Mouse (Mus musculus) layer of hippocampus, adult 9-10 months (tissue): ENCODE data around the gene Rhbg.

ENCODE experiments used
- DNase-seq: peaks from one replicate; pipeline ENCODE4 v3.0.0; 2022; ENCODE audit warnings: low spot score

The Rhbg gene

DNA sequence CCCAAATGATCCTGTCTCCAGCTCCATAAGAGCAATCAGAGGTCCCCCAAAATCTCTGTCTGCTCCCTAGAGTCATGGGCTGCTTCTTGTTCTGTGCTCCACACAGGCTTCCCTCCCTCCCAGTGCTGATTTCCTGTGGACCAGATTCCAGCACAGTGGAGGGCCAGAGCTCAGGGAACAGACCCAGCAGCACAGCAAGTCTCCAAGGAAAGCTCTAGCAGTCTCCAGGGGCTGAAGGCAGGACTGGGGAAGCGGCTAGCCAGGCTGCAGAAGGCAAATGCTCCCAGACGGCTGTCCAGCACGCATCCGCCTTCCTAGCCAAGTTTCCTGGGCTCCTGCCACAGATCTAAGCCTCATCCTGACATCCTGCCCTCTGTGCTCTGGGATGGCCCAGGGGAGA, 25.6 kb downstream of the Rhbg start:
- DNase-seq = no peak

DNA sequence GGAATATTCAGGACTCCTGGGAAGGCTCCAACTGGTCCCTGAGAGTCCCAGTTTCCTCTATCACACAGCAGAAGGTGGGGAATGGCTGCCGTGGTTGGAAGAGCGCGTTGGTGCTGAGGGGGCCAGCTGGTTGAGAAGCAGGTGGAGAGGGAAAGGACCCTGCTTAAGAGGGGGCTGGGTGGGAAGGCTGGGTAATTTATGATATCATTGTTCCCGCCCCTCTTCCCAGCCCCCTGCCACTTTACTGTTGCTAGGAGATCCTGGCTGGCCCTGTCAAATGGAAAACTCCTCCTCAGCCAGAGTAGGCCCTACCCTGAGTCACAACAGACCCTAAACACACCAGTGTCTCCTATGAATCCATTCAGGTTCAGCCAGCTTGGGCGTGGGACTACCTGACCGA, 26.5 kb downstream of the Rhbg start:
- no peak for DNase-seq

DNA sequence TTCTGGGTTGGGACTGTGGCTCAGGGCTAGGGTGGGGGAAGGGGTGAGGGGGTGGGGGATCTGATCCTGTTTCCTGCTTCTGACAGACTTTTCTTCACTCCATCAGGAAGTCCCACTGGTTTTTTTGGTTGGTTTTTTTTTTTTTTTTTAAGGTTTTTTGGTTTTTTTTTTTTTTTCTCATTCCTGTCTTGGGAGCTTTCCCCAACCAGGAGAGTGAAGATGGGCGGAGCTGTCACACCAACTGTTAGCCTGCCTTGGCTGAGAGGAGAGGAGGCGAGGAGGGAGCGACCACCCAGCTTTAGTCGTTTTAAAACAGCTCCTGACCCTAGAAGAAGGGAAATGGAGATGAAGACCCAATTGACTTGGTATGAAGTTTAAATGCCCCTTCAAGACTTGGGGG, 27.2 kb downstream of the Rhbg start:
- DNase-seq = no peak

DNA sequence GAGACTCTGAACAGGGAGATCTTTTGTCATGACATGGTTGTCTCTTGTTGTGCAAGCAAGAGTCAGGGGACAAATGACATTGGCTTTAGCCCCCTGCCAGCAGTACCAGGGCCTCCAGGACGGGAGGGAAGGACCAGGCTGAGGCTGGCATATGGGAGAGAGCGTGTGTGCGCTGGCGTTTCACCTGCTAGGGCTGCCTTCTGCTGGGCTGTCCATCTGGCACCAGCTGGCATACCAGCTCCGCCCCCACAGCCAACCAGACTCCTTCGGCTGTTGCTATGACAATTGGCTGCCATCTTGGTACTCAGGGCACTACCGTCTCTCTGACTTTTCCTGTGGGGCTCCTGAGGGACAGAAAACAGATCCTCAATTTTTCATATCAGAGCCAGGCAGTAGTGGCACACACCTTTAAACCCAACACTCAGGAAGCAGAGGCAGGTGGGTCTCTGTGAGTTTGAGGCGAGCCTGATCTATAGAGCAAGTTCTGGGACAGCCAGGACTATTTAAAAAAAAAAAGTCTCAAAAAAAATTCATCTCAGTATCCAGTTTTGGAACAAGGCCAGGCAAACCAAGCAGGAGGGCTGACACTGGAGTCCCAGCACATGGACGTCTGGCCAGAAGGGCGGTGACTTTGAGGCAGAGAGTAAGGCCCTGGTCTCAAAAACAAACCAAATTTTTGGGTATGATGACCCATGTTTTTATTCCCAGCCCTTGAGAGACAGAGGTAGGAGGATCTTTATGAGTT, 28.2 kb downstream of the Rhbg start:
- no peak for DNase-seq

DNA sequence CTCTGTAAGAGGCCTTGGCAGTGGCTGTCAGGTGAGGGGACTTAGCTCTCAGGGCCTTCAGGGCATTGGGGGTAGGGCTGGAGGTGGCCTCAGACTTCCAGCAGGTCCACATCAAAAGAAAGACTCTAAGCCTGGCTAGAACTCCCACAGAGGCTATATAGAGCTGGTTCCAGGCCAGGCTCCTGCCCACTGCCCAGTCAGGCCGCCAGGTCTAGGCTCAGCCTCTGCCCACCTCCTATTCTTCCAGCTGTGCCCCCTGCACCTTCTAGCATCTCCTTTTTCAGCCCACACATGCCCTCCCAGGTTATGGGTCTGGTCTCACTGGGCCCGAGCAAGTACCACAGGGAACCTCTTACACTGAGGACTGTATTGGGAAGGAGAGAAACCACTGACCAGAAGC, 29.6 kb downstream of the Rhbg start:
- DNase-seq = no peak

DNA sequence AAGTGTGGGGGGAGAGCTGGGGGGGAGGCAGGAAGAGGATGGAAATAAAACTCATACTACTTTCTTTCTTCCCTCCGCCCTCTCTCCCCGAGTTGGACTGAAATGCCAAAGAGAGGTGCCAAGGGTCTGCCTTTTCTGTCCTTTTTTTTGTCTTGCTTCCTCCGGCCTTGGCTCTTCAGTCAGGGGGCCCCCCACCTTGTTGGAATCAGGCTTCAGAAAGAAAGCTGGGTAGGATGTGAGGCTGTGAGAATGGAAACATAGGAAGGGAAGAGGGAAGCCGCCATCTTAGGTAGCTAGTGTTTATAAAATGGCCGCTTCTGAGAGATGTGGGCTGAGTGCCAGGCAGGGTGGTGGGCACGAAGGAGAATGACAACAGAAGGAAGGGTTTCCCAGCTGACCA, 32.1 kb downstream of the Rhbg start:
- no peak for DNase-seq

DNA sequence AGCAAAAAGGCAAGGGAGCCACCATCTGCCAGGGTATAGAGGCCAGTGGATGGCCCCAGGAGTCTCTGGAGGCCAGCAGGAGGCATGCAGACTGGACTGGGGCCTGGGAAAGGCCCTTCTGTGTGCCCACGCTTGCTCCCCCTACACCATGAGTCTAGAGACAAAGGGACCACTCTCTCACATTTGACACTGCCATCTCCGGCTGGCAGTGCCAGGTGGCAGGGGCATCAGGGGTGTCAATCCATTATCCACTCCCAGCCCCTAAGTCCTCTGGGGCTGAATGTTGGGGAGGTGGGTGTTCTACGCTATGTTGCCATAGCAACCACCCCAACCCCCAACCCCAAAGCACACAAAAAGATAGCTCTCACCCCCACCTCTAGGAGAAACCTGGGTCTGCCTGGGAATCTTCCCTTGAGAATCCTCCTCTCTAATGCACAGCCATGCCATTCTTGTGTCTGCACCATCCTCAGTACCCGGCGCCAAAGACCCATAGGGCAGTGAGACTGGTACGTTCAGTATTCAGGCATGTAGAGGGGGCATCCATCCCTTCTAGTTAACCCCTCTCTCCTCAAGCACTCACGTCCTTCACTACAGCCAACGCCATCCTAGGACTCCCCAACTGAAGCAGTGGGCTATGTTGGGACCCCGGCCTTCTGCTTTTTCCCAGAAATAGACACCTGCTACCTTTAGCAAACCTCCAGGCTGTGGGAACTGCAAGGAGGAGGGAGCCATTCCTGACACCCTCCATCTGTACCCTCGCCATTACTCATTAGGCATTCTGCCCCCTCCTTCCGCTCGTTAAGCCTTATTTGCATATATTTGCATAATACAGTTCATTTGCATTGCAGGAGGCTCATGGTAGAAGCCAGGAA, 32.8 kb downstream of the Rhbg start:
- DNase-seq = no peak

DNA sequence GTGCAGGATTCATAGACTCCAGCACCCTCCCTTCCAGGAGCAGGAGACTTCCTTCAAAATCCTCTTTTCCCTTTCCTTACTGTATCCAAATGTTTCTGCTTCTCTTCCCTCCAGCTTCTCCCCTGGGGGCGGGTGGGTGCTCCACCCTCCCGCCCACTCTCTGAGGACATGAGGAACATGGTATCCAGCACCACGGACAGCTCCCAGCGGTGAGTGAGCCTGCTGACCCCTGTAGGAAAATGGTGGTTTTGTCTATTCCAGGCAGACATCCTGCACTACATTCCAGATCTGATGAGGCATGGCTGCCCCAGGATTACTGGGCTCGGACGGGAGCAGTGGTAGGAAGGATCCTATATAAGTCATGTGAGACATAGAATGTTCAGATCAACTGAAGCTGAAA, 33.7 kb downstream of the Rhbg start:
- no peak for DNase-seq

DNA sequence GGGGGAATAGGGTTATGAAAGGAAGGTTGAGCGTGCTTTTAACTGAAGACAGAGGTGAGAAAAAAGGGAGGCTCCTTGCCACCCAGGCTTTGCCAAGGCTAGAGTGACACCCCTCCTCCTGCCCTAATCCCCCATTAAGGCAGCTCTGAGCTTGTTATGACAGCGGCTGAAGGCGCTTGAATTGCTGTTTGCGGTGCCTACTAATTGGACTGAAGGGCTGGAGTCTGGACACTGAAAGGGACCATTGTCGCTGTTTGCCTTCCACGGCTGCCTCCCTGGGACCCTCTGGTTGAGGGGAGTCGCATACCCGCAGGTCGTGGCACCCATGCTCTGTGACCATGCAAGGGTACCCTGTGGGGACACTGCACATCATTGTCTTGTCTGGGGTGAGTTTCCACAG, 34.6 kb downstream of the Rhbg start:
- no peak for DNase-seq

DNA sequence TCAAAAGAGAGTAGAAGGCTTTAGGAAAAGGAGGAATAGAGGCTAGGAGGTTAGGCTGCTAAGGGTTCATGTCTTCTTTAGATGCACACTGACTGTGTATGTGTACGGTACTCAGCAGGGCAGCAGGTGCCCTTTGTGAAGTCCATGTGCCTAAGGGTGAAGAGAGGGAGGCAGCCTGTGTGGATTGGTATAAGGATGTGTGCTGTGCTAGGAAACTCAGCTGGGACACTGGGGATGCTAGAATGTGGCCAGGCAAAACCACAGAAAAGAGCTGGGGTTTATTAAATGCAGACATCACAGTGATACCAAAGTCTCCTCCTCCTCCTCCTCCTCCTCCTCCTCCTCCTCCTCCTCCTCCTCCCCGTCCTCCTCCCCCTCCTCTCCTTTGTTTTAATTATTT, 36.8 kb downstream of the Rhbg start:
- no peak for DNase-seq

DNA sequence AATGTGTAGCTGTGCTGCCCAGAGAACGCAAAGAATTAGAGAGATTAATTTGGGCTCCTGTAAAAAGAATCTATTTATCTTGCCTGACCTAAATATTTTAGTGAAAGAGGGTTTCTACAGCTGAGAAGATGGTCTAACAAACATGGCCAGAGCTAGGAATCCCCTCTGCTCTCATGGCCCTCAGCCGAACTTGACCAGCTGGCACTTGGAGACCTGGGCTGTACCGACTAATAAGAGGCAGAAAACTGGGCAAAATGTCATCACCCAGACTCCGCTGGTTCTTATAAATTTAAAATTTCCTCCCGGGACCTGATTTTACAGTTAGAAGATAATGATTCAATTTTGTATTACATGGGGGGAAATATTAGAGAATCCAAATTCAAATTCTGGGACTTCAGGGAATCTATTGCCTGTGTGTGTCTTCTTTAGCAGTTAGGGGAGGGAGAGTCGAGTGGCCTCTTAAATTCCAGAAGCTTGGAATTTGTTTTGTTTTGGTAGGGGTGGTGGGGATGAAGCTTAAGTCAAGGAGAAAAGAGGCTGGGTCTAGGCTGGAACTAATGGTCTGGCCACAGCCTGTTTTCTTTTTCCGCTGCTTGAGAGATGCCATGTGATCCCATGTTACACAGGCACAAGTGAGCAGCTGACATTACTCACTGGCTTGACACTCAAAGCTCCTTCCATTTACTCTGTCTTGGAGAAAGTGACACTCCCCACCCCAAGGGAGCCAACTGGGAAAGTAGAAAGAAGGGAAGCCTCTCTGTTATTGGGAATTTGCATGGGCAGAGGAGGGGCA, 37.8 kb downstream of the Rhbg start:
- DNase-seq = no peak

DNA sequence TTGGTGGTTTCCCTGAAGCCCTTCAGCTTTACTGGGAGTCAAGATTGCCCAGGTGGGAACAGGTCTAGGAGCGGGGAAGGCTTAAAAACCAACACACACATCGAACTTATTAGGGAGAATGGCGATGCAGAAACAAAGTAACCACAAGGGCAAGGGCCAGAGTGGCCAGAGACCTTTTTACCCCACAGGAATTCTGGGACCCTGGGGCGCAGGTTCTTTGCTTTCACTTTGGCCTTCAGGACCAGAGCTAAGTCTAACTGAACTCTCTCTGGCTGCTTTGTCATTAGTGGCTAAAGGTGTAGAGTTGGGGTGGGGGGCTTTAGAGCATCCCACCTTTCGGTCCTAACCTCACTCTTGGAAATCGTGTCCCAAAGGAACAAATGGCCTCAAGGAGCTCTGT, 38.4 kb downstream of the Rhbg start:
- no peak for DNase-seq

DNA sequence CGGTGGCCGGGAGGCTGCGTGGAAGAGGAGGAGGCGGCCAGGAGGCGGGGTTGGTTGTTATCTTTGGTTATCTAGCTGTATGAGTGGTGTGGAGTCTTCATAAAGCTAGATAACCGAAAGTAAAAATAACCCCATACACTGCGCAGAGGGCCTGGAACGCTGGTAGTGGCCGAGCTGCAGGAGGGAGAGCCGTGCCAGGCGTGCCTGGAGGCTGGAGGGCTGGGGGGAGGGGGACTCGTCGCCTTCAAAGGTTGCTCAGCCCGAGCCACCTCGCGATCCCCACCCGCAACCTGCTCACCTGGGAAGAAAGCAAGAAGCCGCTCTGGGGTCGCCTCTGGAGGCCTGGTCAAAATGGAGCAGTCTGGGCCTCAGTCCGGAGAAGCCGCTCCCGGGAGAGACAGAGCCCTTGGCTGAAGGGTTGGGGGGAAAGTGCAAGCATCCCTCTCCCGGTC, 38.9 kb downstream of the Rhbg start:
- DNase-seq = no peak

DNA sequence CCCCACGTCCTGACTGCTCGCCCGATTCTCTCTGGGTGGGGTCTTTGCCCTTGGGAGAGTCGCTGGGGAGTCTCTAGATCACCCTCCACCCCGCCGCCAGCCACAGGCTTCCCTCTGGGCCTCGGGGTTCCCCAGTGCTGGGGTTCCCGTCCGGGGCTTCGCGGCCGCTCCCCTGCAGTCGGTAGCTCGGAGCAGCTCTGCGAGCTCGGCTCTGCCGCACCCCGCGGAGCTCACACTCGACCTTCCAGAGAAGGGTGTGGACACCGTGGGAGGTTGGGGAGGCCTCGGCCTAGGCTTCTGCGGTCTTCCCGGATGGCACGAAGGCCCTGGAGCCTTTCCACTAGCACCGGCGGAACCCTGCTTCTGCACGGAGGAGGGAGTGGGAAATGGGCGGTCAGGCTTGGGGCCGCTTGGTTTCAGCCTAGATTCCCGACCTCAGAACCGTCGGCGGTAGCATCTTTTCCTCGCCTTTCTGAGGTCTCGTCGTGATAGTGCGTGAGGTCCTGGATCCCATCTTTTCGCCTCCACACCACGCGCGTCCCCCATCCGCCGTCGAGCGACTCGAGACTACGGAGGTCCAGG, 39.4 kb downstream of the Rhbg start:
- DNase-seq = no peak

DNA sequence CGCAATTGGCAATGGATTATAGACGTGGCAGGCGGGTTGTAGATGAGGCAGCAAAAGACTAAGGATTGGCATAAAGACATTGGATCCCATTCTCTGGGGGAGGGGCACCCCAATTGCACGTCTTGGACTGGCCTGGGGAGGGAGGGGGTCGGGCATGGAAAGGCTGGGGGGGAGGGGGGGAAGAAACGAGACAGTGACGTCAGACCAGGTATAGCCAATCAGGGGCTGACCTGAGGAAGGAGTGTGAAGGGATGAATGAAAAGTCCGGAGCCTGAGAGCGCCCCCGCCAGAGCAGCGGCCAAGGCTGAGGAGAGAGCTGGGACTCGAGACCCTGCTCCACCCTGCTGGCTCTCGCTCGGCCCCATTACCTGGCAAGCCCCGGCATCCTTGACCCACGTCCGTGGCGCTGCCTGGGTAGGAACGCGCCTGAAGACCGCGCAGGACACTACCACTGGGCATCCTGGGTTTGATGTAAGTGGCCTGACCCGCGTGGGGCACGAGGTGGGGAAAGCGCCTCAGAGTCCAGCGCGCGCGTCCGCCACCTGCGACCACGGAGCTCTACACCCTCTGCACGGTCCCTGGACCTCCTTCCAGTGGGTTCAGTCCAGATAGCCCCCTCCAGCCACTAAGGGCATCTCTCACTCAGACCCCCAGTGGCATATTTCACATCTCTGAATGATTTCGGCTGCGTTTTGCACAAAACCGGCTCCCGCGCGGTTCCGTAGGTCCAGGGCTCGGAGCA, 40.1 kb downstream of the Rhbg start:
- DNase-seq = no peak

DNA sequence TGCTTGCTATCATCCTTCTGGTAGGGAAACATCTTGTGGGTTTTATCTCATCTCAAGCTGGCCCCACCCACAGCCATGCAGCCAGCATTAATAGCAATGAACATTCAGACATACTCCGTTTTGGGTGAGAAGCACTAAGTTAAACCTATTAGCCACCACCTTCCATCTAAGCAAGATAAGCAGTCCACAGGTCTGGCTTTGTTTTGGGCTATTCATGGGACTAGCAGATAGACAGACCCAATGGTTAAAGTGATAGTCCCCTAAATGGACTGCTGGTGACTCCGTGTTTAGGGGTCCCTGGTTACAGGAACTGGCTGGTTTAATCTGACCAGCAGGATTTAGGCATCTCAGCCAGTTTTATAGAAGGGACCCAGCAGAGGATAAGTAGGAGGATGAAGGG, 41.5 kb downstream of the Rhbg start:
- DNase-seq = no peak

DNA sequence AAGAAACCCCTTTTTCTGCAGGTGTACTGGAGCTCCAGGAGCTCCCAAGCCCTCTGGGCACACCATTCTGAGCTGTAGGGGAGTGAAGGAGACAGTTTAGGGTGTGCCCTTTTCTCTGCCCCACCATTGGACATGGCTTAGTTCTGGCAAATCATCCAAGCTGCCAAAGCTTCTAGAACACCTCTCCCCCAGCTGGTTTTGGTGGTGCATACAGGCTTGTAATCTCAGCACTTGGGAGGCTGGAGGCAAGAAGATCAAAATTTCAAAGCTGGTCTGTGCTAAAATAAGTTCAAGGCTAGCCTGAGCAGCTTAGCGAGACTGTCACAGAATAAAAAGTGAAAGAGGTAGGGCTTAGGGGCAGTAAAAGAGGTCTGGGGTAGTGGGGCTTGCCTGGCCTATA, 42.2 kb downstream of the Rhbg start:
- DNase-seq = no peak

DNA sequence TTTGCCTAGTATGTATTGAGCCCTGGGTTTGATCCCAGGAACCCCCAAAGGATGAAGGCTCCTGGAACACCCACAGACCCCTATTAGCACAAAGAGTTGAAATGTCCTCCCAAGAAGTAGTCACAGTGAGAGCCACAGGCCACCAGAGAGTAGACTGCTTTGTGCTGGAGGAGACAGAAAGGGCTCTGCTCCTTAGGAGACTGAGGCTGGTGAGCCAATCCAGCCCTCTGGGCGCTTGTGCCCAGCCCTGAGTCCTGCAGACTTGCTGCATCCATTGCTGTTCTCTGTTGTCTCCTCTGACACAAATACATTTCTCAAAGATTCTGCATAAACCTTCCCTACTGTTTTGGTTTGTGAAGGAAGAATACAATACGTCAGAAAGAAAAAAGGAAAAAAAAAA, 43.6 kb downstream of the Rhbg start:
- no peak for DNase-seq

DNA sequence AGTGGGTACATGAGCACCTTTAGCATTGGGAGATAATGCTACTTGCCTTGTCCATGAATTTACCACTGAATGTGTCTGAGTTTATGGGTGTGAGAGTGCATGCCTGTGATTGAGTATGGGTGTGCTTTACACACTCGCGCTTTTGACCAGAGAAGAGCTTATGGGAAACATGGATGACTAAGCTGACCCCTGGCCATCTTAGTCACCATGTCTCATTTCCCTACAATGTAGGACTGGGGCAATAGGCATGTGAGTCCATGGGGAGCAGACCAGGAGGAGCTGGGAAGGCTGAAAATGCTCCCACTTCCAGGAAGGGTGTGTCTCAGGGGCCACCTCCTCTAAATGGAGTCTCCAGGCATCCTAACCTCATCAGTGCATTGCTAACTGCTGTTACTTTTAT, 44.4 kb downstream of the Rhbg start:
- DNase-seq = no peak

DNA sequence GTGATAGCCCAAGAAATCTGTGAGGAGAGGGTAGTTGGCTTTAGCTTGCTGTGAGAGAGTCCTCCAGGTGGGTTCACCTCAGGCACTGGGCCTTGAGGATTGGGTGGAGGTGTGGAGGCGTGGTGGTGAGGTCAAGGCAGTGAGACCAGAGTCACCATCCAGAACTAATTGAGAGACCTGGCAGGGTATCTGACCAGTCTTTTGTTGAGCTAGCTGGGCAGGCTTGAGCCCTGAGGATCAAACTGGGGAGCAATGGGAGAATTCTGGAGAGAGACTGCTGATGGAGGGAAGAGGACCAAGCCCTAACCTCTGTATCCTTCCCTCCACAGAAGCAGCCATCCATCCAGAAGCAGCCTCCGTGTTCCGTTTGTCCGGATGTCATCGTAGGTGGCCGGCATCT, 45.2 kb downstream of the Rhbg start:
- DNase-seq = no peak

DNA sequence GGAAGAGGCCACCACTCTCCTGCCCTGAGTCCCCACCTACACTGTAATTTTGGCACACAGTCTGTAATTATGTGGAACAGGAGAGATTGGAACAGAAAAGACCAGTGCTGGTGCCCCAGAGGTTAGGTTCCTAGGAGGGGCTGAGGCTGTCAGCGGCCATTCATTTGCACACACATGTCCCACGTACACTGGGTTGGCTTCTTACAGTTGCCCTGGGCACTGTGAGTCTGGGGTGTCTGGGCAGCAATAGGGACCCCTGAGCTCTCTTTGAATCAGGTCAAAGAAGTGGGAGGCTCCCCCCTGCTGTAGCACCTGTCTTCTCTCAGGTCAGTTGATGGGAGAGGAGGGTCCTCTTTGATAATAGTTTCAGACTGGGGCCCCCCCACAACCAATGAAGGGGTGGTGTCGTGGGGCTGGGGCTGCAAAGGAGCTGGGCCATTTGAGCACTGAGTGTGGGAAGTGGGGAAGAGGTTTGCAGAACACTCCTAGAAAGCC, 46.2 kb downstream of the Rhbg start:
- no peak for DNase-seq
